Mouse (Mus musculus): ENCODE data around the gene Mtm1. TPM values are rescaled to one million over a fixed set of nuclear protein-coding genes. Genes with fewer than 3 reads are reported as not detected.
"Not testable (repeated sequence)": the region's sequence is repeated elsewhere in the genome, so short reads cannot be mapped to it uniquely, and the experiment has no call there.

Gene Mtm1
- polyA plus RNA-seq, 1 experiment from 2014 or later: 3.2 TPM

DNA sequence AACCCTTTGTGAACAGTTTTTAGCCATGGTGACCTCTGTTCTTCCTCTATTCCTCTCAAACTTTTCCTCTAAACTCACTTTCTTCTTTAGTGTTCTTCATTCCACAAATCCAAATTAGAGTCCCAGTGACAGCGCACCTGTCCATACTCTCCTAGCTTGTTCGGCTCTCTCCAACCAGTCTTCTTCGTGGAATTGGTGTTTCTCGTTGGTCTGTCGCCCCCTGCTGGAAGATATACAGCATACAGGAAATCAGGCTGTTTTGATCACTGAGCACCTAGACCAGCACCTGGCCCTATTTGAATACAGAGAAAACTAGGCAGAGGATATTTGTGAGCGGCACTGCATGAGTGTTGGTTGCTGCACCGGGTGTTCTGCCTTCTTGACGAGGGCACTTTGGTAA, 100.7 kb downstream of the Mtm1 start:
- no peaks in the 10 kb centered on the region for H3K9me3 ChIP-seq
- peak; percentile 19 for DNase-seq (ENCODE audit: low spot score)
- H3K4me3 ChIP-seq: no peak overlapping the region
- H3K4me1 ChIP-seq (replicated peaks): no peaks in the 10 kb centered on the region
- no peaks in the 10 kb centered on the region for H3K27me3 ChIP-seq (ENCODE audit: insufficient read depth, poor library complexity, severe bottlenecking)
- 44% methylated on average over 8 of the region's 8 CpGs for WGBS
- no peaks in the 10 kb centered on the region for H3K36me3 ChIP-seq
- no peak overlapping the region for H3K27ac ChIP-seq

- H3K9me3 ChIP-seq: no peaks in the 10 kb centered on the region
- WGBS: 88% methylated on average over 5 of the region's 5 CpGs
Measured at GRCm38 (mm10) chrX:71314380-71314779, 103.8 kb downstream of the Mtm1 start.

DNA sequence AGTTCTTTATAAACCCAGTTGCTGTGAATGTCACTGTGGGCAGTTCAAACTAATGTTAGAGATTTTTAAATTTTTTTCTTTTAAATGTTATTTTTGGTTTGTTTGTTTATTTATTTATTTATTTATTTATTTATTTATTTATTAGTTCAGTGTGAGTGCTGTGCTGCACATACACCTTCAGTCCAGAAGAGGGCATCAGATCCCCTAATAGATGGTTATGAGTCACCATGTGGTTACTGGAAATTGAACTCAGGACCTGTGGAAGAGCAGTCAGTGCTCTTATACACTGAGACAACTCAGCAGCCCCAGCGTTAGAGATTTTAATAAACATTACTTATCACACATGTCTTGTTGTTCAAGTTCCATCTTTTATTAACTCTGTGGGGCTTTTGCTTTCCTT, 141.5 kb downstream of the Mtm1 start:
- WGBS: 93% methylated on average over 1 of the region's 1 CpGs
- H3K4me3 ChIP-seq: no peak overlapping the region
- H3K4me1 ChIP-seq (replicated peaks): no peaks in the 10 kb centered on the region
- H3K27ac ChIP-seq: no peak overlapping the region
- H3K27me3 ChIP-seq (ENCODE audit: insufficient read depth, poor library complexity, severe bottlenecking): no peaks in the 10 kb centered on the region
- H3K9me3 ChIP-seq: no peaks in the 10 kb centered on the region
- H3K36me3 ChIP-seq: no peaks in the 10 kb centered on the region
- no peak for DNase-seq (ENCODE audit: low spot score)

More at GRCm38 (mm10) chrX:71314380-71314779, 103.8 kb downstream of the Mtm1 start:
- no peak overlapping the region for H3K27ac ChIP-seq
- H3K4me3 ChIP-seq: no peak overlapping the region
- no peaks in the 10 kb centered on the region for H3K36me3 ChIP-seq
- no peaks in the 10 kb centered on the region for H3K27me3 ChIP-seq (ENCODE audit: insufficient read depth, poor library complexity, severe bottlenecking)
- DNase-seq (ENCODE audit: low spot score): no peak
- H3K4me1 ChIP-seq (replicated peaks): no peaks in the 10 kb centered on the region

GRCm38 (mm10) chrX:71355331-71355730, 144.8 kb downstream of the Mtm1 start:
- no peak for DNase-seq (ENCODE audit: low spot score)
- Histone ChIP-seq H3K4me1 (replicated peaks) (no peaks in the 10 kb centered on the region), H3K27me3 (ENCODE audit: insufficient read depth, poor library complexity, severe bottlenecking) (no peaks in the 10 kb centered on the region), H3K4me3 (no peak overlapping the region), H3K9me3 (no peaks in the 10 kb centered on the region), H3K36me3 (no peaks in the 10 kb centered on the region), H3K27ac (no peak overlapping the region)
- 53% methylated on average over 1 of the region's 1 CpGs for WGBS

- H3K27me3 ChIP-seq (ENCODE audit: insufficient read depth, poor library complexity, severe bottlenecking); H3K27ac ChIP-seq; H3K9me3 ChIP-seq; H3K4me3 ChIP-seq; DNase-seq (ENCODE audit: low spot score); H3K4me1 ChIP-seq (replicated peaks); H3K36me3 ChIP-seq: not testable (repeated sequence)
- WGBS: 91% methylated on average over 10 of the region's 10 CpGs
Measured at GRCm38 (mm10) chrX:71361793-71362192, 151.2 kb downstream of the Mtm1 start.

- no peaks in the 10 kb centered on the region; the same call in 1 of the 2 replicates for H3K9me3 ChIP-seq
- peak overlapping the region; percentile 84 for H3K27ac ChIP-seq
- H3K27me3 ChIP-seq (ENCODE audit: insufficient read depth, poor library complexity, severe bottlenecking): no peaks in the 10 kb centered on the region
- H3K36me3 ChIP-seq: no peaks in the 10 kb centered on the region
- no peak for DNase-seq (ENCODE audit: low spot score)
- H3K4me3 ChIP-seq: peak overlapping the region; percentile 62
- WGBS: 76% methylated on average over 5 of the region's 5 CpGs
- H3K4me1 ChIP-seq (replicated peaks): no peaks in the 10 kb centered on the region
Measured at GRCm38 (mm10) chrX:71364062-71364461, 153.5 kb downstream of the Mtm1 start.

- peak within 1 kb of the TSS; percentile 84 for H3K27ac ChIP-seq
- 11% methylated on average over 47 of the region's 47 CpGs for WGBS
- DNase-seq (ENCODE audit: low spot score): peak; percentile 69
Measured at GRCm38 (mm10) chrX:71364554-71364991, 154.0 kb downstream of the Mtm1 start, which contains the start of gene Mtmr1. Gene Mtmr1, plus strand, starts transcription at chrX:71364760.

DNA sequence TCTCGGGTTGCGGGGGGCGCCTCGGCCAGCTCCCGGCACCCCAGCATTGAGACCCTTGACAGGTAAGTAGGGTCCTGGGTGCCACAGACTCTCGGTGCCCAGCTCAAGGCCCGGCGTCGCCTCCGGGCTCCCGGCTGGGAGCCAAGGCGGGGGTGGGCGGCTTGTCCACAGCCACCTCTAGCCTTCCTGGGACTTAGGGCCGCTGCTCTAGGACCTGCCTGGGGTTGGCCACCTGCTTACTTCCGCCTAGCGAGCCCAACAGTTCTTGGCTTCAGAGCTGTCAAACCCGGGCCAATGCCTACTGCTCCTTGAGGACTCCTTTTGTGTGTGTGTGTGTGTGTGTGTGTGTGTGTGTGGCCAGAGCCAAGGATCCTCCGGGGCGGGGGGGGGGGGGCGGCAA, 154.4 kb downstream of the Mtm1 start:
- H3K27ac ChIP-seq: peak overlapping the region; percentile 84
- H3K4me1 ChIP-seq (replicated peaks): no peaks in the 10 kb centered on the region
- no peak for DNase-seq (ENCODE audit: low spot score)
- peak overlapping the region; percentile 62 for H3K4me3 ChIP-seq
- no peaks in the 10 kb centered on the region for H3K36me3 ChIP-seq
- H3K9me3 ChIP-seq: no peaks in the 10 kb centered on the region; the same call in 1 of the 2 replicates
- no peaks in the 10 kb centered on the region for H3K27me3 ChIP-seq (ENCODE audit: insufficient read depth, poor library complexity, severe bottlenecking)
- 18% methylated on average over 20 of the region's 20 CpGs for WGBS

More at GRCm38 (mm10) chrX:71364554-71364991, 154.0 kb downstream of the Mtm1 start, which contains the start of gene Mtmr1:
- no peaks in the 10 kb centered on the region for H3K4me1 ChIP-seq (replicated peaks)
- H3K36me3 ChIP-seq: no peaks in the 10 kb centered on the region
- no peaks in the 10 kb centered on the region; the same call in 1 of the 2 replicates for H3K9me3 ChIP-seq
- H3K27me3 ChIP-seq (ENCODE audit: insufficient read depth, poor library complexity, severe bottlenecking): no peaks in the 10 kb centered on the region
- peak within 1 kb of the TSS; percentile 62 for H3K4me3 ChIP-seq

Other genes starting within 250 kb of the Mtm1 start
- 2.2 and 2.8 TPM in 2 replicates for gene Mamld1, start 160.5 kb upstream of the Mtm1 start, polyA plus RNA-seq (2016; fragmentation: Nextera tagmentation; extraction: Ambion mirVana)
- 6.3 and 7.9 TPM in 2 replicates for gene Mtmr1, start 154.0 kb downstream of the Mtm1 start, polyA plus RNA-seq (2016; fragmentation: Nextera tagmentation; extraction: Ambion mirVana)

Data from hindbrain, embryonic 10.5 days (tissue).